Mouse (Mus musculus) CH12.LX (cell line): Measurements from ENCODE around the gene Arcn1. TPM values are rescaled to one million over a fixed set of nuclear protein-coding genes. Genes with fewer than 3 reads are reported as not detected.
A peak's percentile ranks its signal among the peaks of the same experiment; 100 is the strongest.

ENCODE experiments used
- DNase-seq: peaks from one replicate; pipeline ENCODE4 v3.0.0-alpha.2; 2013; ENCODE audit errors: extremely low read depth
- H3K27ac ChIP-seq: 2 replicates; pipeline ENCODE4 v1.5.1; 2012; ENCODE audit warnings: low read depth, mild to moderate bottlenecking, control low read depth, moderate library complexity; ENCODE audit not compliant: insufficient read depth
- H3K27me3 ChIP-seq: replicated peaks from 2 replicates; pipeline ENCODE3; 2012; ENCODE audit warnings: inconsistent platforms
- H3K36me3 ChIP-seq, 2 experiments: replicated peaks in 1 of 2; 2 replicates each; pipeline versions ENCODE3 to v1.6.1; 2012; ENCODE audit warnings: inconsistent platforms in 1 of 2, low read length in 1 of 2, mild to moderate bottlenecking in 1 of 2, mixed read lengths in 1 of 2, moderate library complexity in 1 of 2; ENCODE audit not compliant: control insufficient read depth in 1 of 2, insufficient read depth in 1 of 2
- H3K4me1 ChIP-seq, 2 experiments: 2 replicates each; pipeline ENCODE4 v1.6.1; 2012; ENCODE audit warnings: inconsistent platforms in 1 of 2, moderate library complexity in 1 of 2; ENCODE audit not compliant: insufficient read depth in 2 of 2, control insufficient read depth in 1 of 2
- H3K4me2 ChIP-seq: 2 replicates; pipeline ENCODE4 v1.6.1; 2012; ENCODE audit warnings: low read depth, mild to moderate bottlenecking, control low read depth; ENCODE audit not compliant: poor library complexity, insufficient read depth, severe bottlenecking
- H3K4me3 ChIP-seq, 3 experiments: fragments of 150-350 bp in 1 of 3; sonication (generic) in 1 of 3; replicated peaks in 1 of 3; 2 replicates each; pipeline versions ENCODE3 to v1.5.1; 2011 to 2012; ENCODE audit warnings: low read depth in 2 of 3, low read length in 2 of 3, mild to moderate bottlenecking in 2 of 3, moderate library complexity in 2 of 3, control low read depth in 1 of 3, improper control_type of control experiment in 1 of 3, inconsistent platforms in 1 of 3, mixed read lengths in 1 of 3; ENCODE audit not compliant: poor library complexity in 1 of 3
- H3K79me2 ChIP-seq: replicated peaks from 2 replicates; pipeline ENCODE4 v1.6.1; 2012; ENCODE audit warnings: mild to moderate bottlenecking, moderate library complexity; ENCODE audit not compliant: control insufficient read depth, poor library complexity, insufficient read depth, severe bottlenecking; ENCODE audit errors: extremely low read depth
- H3K9ac ChIP-seq: 2 replicates; pipeline ENCODE4 v1.6.1; 2012; ENCODE audit warnings: low read depth, mild to moderate bottlenecking, control low read depth, moderate library complexity; ENCODE audit not compliant: insufficient read depth
- H3K9me3 ChIP-seq: replicated peaks from 2 replicates; pipeline ENCODE3; 2012; ENCODE audit warnings: low read length, inconsistent platforms, mixed read lengths
- GABPA ChIP-seq: IDR thresholded peaks from 2 replicates; pipeline ENCODE4 v1.6.1; 2012; ENCODE audit warnings: low read depth, low read length, improper control_type of control experiment, inconsistent platforms; ENCODE audit not compliant: insufficient replicate concordance
- HCFC1 ChIP-seq: IDR thresholded peaks from 2 replicates; pipeline ENCODE4 v1.6.1; 2012; ENCODE audit warnings: low read depth, mild to moderate bottlenecking, inconsistent platforms, low read length, improper control_type of control experiment
- KAT2A ChIP-seq: IDR thresholded peaks from 2 replicates; pipeline ENCODE4 v1.6.1; 2012; ENCODE audit warnings: low read length, improper control_type of control experiment, inconsistent platforms; ENCODE audit not compliant: insufficient replicate concordance
- MAX ChIP-seq: IDR thresholded peaks from 2 replicates; pipeline ENCODE4 v1.6.1; 2011; ENCODE audit warnings: low read length, improper control_type of control experiment
- MEF2A ChIP-seq: IDR thresholded peaks from 2 replicates; pipeline ENCODE4 v1.6.1; 2014; ENCODE audit warnings: low read depth, mild to moderate bottlenecking, inconsistent platforms, low read length, improper control_type of control experiment, borderline replicate concordance
- PAX5 ChIP-seq: IDR thresholded peaks from 2 replicates; pipeline ENCODE4 v1.6.1; 2012; ENCODE audit warnings: low read length, inconsistent platforms, mixed read lengths
- POLR2AphosphoS2 ChIP-seq: IDR thresholded peaks from 2 replicates; pipeline ENCODE4 v1.6.1; 2011; ENCODE audit warnings: low read depth, low read length, improper control_type of control experiment
- SIN3A ChIP-seq: IDR thresholded peaks from 2 replicates; pipeline ENCODE4 v1.6.1; 2012; ENCODE audit warnings: low read length, improper control_type of control experiment, inconsistent platforms
- TBP ChIP-seq: conservative IDR thresholded peaks from 2 replicates; pipeline ENCODE4 v1.6.1; 2011; ENCODE audit warnings: low read depth, low read length, improper control_type of control experiment
- ZMIZ1 ChIP-seq: IDR thresholded peaks from 2 replicates; pipeline ENCODE4 v1.6.1; 2012; ENCODE audit warnings: low read depth, mild to moderate bottlenecking, inconsistent platforms, low read length, improper control_type of control experiment
- dilution Hi-C: fragments of 300-500 bp; cut with MboI; formaldehyde crosslinking; loops from 2 replicates; pipeline ENCODE4 v1.14.3; 2020; ENCODE audit warnings: low sequenced_read_pairs; ENCODE audit not compliant: extremely low pct_unique_long_range_greater_than_20kb, extremely low pct_ligation_motif_present
- in situ Hi-C: fragments of 300-500 bp; cut with MboI; formaldehyde crosslinking; loops from 3 replicates; pipeline ENCODE4 v1.14.3; 2019; ENCODE audit warnings: low sequenced_read_pairs, low pct_ligation_motif_present, low pct_unique_long_range_greater_than_20kb, mixed read lengths
- polyA plus RNA-seq: library from polyadenylated mRNA; unstranded; fragments of >175 nt; gene quantifications from 2 replicates; pipeline ENCODE4 v1.2.1, GENCODE M21; 2012; ENCODE audit warnings: low read depth; ENCODE audit not compliant: insufficient read length
- total RNA-seq, 2 experiments: library from RNA; depleted of rRNA; stranded (reverse); fragments of 300-350 nt in 1 of 2; fragments of >200 nt in 1 of 2; gene quantifications; 2 replicates each; pipeline ENCODE4 v1.2.3; 2012 to 2014

The Arcn1 gene
- total and polyA plus RNA-seq, 3 experiments, result 79.4 to 150 (median 127) TPM

DNA sequence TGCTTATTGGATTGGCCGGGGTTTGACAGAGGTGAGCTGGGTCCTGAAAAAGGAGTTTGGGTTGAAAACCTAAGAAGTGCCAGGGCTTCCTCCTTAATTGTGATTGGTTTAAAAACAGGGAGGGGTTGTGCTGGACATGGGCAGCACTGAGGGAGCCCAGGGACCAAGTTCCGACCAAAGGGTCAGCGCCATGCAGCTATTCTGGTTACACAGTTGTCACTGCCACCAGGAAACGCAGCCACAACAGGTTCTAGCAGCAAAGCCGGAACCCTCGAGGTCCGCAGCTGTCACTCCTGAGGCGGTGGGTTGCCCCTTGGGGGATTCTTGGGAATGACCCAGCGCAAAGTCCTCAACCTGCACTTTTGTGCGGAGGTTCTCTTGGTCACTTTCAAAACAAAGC, 37.0 kb upstream of the Arcn1 start:
- no peaks in the 10 kb centered on the region for H3K27me3 ChIP-seq
- no peaks in the 10 kb centered on the region for H3K9me3 ChIP-seq
- H3K9ac ChIP-seq, result no peak overlapping the region
- no peak for DNase-seq
- H3K4me3 ChIP-seq, result no peak overlapping the region
- dilution Hi-C loops, result no loop called here
- H3K36me3 ChIP-seq, result peaks cover 47 to 53% of the 10 kb centered on the region in 2 experiments
- in situ Hi-C loops, result no loop called here
- no peaks in the 10 kb centered on the region for H3K79me2 ChIP-seq
- H3K27ac ChIP-seq, result no peak overlapping the region
- 0 out of 2 replicates have a peak, but pooled peaks have one; percentile 46 for TF ChIP-seq POLR2AphosphoS2
- no peak for TF ChIP-seq ZMIZ1
- H3K4me1 ChIP-seq, result peaks cover 0 to 25% of the 10 kb centered on the region in 2 experiments; a peak in 2 of 4 replicates
- no peak overlapping the region for H3K4me2 ChIP-seq

DNA sequence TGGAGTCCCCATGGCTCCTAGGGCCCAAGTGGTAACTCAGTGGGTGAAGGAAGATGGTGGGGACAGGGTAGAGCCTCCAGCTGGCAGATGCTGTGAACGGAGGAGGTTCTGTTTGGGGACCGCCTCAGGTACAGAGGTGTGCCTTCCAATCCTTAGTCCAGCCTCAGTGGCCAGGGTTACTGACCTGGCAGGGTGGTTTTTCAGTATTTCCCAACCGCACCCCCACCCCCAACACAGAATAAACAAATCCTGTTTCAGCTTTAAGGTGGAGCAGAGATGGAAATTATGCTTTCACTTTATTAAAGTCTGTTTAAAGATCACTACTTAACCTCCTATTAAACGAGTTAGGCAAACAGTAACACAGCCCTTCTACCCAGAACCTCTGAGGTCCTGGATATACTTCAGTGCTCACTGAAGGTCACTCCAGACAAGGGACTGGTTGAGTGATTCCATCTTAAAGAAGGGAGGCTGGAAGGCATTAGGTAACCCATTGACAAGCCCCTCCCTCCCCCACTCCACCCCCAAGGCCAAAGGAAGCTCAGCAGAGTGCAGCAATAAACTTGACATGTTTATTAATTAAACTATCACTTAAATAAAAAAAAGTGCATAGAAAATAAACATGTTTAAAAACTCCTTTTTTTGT, 35.3 kb upstream of the Arcn1 start, which contains the start of gene Ttc36:
Gene Ttc36 (minus strand): TSS at position 265 of the 643 bp plus-strand sequence.
- in situ Hi-C loops (no loop called here), dilution Hi-C loops (no loop called here)
- no peak for DNase-seq
- Histone ChIP-seq H3K4me1 (peaks cover 9 to 34% of the 10 kb centered on the region in 2 experiments), H3K27ac (no peak within 1 kb of the TSS), H3K4me2 (no peak within 1 kb of the TSS), H3K79me2 (no peaks in the 10 kb centered on the region), H3K36me3 (peaks cover 29 to 35% of the 10 kb centered on the region in 2 experiments), H3K9me3 (no peaks in the 10 kb centered on the region), H3K9ac (no peak within 1 kb of the TSS), H3K27me3 (peaks cover 5% of the 10 kb centered on the region), H3K4me3 (no peak within 1 kb of the TSS)
- no peak for TF ChIP-seq GABPA
- no peak for TF ChIP-seq MEF2A
- no peak for TF ChIP-seq MAX
- TF ChIP-seq POLR2AphosphoS2, result peak; percentile 55; the same call in 1 of the 2 replicates

DNA sequence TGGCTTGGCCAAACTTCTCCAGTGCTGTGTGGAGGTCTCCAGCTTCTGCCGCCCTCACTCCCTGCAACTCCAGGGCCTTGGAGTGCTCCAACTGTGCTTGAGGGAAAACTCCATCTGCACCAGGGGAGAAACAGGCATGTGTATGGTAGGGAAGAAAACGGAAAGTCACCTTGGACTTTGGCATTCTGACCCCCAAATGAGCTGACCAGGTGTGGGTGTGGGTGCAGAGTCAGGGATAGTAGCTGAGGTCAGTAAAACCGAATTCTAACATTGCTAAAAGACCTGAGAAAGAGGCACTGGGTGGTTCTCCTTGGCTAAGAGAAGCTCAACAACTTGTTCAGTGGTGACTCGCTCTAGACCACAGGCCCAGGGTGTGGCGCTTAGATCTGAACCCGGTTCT, 34.0 kb upstream of the Arcn1 start:
- dilution Hi-C loops, result no loop called here
- Histone ChIP-seq H3K9me3 (no peaks in the 10 kb centered on the region), H3K27ac (no peak overlapping the region), H3K27me3 (peaks cover 6% of the 10 kb centered on the region), H3K36me3 (peaks cover 17 to 23% of the 10 kb centered on the region in 2 experiments), H3K79me2 (no peaks in the 10 kb centered on the region), H3K4me3 (no peak overlapping the region), H3K9ac (no peak overlapping the region)
- DNase-seq, result no peak
- in situ Hi-C loops, result no loop called here
- TF ChIP-seq SIN3A, result no peak
- TF ChIP-seq PAX5, result no peak
- no peak for TF ChIP-seq HCFC1
- no peak for TF ChIP-seq KAT2A
- no peak for TF ChIP-seq ZMIZ1
- TF ChIP-seq TBP, result no peak
- TF ChIP-seq, all 38 proteins: peak for 0
- Histone ChIP-seq H3K4me1 (peaks cover 9 to 34% of the 10 kb centered on the region in 2 experiments), H3K4me2 (no peak overlapping the region)
